Mouse (Mus musculus): ENCODE measurements around the gene Ly6g5c.

GRCm38 (mm10) chr17:35064378-35064877, 43.7 kb upstream of the Ly6g5c start:
- TF ChIP-seq CTCF (IDR thresholded peaks at IDR 0.05; ENCODE audit: low read depth, low read length) (no peak), POLR2AphosphoS5 (IDR thresholded peaks at IDR 0.05; ENCODE audit: insufficient replicate concordance, low read depth, low read length) (no peak), TAL1 (conservative IDR thresholded peaks at IDR 0.05; ENCODE audit: low read depth, low read length) (no peak)

Measured in G1E (cell line).